Mouse (Mus musculus): ENCODE results near the gene Orai2.

GRCm38 (mm10) chr5:136218585-136218984 is 48.1 kb upstream of the Orai2 start:
- TF ChIP-seq CTCF (IDR thresholded peaks at IDR 0.05; ENCODE audit: low read depth) (no peak), EP300 (IDR thresholded peaks at IDR 0.05; ENCODE audit: low read depth) (no peak)
